Mouse (Mus musculus): ENCODE data around the gene Gm10226. TPM values are rescaled to one million over a fixed set of nuclear protein-coding genes. Genes with fewer than 3 reads are reported as not detected.
"Not testable (repeated sequence)": the region's sequence is repeated elsewhere in the genome, so short reads cannot be mapped to it uniquely, and the experiment has no call there.

The Gm10226 gene
- 8.1 and 12.5 TPM in 2 replicates for polyA plus RNA-seq (2014; fragmentation: Nextera tagmentation; extraction: Ambion mirVana)

DNA sequence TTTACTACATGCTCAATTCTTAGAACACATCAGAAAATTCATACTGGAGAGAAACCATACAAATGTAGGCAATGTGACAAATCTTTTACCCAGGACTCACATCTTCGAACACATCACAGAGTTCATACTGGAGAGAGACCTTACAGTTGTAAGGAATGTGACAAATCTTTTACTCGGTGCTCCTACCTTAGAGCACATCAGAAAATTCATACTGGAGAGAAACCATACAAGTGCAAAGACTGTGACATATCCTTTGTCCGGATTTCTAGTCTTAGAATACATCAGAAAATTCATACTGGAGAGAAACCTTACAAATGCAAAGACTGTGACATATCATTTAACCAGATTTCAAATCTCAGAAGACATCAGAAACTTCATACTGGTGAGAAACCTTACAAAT, at the start of gene Gm10226:
Gm10226 (plus strand) TSS at position 301 of the 400 bp plus-strand sequence.
- Histone ChIP-seq H3K9me3 (ENCODE audit: control insufficient read depth, low read length) (no peaks in the 10 kb centered on the region), H3K27me3 (ENCODE audit: control insufficient read depth, insufficient read depth, low read length) (no peaks in the 10 kb centered on the region), H3K4me1 (replicated peaks; ENCODE audit: control insufficient read depth, insufficient read depth, low read length) (no peaks in the 10 kb centered on the region), H3K4me3 (ENCODE audit: low read depth, low read length) (no peak within 1 kb of the TSS), H3K27ac (ENCODE audit: low read depth, low read length) (no peak within 1 kb of the TSS), H3K4me2 (ENCODE audit: low read depth, low read length, severe bottlenecking) (no peak within 1 kb of the TSS), H3K36me3 (ENCODE audit: control insufficient read depth, insufficient read depth, low read length) (no peaks in the 10 kb centered on the region; the same call in 1 of the 2 replicates), H3K9ac (ENCODE audit: low read length) (no peak within 1 kb of the TSS)
- DNase-seq (ENCODE audit: low spot score) (no peak), ATAC-seq (replicated peaks; ENCODE audit: low FRiP score) (no peak)
- 84% methylated on average over 3 of the region's 3 CpGs for WGBS

DNA sequence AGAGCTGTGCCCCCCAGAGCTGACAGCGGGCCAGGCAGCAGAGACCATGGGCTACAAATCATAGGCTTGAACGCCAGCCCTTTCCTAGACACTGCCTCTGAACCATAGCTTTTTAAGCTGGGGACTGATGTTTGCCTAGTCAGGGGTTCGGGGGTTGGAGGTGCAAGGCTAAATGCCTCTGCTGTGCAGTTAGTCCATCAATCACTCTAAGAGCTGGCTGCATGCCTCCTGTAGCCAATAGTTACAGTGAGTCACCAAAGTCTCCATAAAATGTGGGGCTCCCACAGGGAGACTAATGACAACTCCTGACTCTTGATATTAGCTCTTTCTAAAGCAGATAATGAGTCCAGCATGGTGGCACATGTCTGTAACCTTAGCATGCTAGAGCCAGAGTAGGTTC, 42.9 kb upstream of the Gm10226 start:
- no peak overlapping the region for H3K4me3 ChIP-seq (ENCODE audit: low read depth, low read length)

DNA sequence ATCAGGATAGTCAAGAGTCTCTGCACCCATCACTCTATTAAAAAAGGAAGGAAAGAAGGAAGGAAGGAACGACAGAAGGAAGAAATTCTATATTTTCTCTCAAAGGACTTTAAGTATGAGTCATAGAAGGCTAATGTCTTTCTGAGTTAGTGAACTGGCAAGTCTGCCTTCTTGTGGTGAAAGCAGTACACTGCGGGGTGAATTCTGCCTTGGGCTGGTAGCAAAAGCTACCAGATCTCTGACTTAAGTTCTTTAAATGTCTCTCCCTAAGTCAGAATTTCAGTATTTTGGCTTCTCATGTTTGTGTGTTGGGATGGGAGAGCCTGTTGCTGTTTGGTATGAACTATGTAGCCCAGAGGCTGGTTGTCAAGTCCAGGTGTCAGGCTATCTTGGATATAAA, 41.7 kb upstream of the Gm10226 start:
- no peaks in the 10 kb centered on the region for H3K27me3 ChIP-seq (ENCODE audit: control insufficient read depth, insufficient read depth, low read length)
- peak; percentile 29; the same call in 1 of the 2 replicates for ATAC-seq (replicated peaks; ENCODE audit: low FRiP score)
- peak overlapping the region; percentile 50 for H3K9ac ChIP-seq (ENCODE audit: low read length)
- no peaks in the 10 kb centered on the region for H3K4me1 ChIP-seq (replicated peaks; ENCODE audit: control insufficient read depth, insufficient read depth, low read length)
- WGBS: 32% methylated on average over 2 of the region's 2 CpGs
- peak overlapping the region; percentile 35; the same call in 1 of the 2 replicates for H3K4me3 ChIP-seq (ENCODE audit: low read depth, low read length)
- peak overlapping the region; percentile 43; the same call in 1 of the 2 replicates for H3K4me2 ChIP-seq (ENCODE audit: low read depth, low read length, severe bottlenecking)
- H3K9me3 ChIP-seq (ENCODE audit: control insufficient read depth, low read length): no peaks in the 10 kb centered on the region
- no peak overlapping the region for H3K27ac ChIP-seq (ENCODE audit: low read depth, low read length)
- peak; percentile 52 for DNase-seq (ENCODE audit: low spot score)
- H3K36me3 ChIP-seq (ENCODE audit: control insufficient read depth, insufficient read depth, low read length): no peaks in the 10 kb centered on the region

More for the DNA sequence above, 42.9 kb upstream of the Gm10226 start:
- no peak overlapping the region for H3K9ac ChIP-seq (ENCODE audit: low read length)
- no peaks in the 10 kb centered on the region for H3K9me3 ChIP-seq (ENCODE audit: control insufficient read depth, low read length)
- H3K36me3 ChIP-seq (ENCODE audit: control insufficient read depth, insufficient read depth, low read length): no peaks in the 10 kb centered on the region
- no peaks in the 10 kb centered on the region for H3K4me1 ChIP-seq (replicated peaks; ENCODE audit: control insufficient read depth, insufficient read depth, low read length)
- no peak overlapping the region for H3K27ac ChIP-seq (ENCODE audit: low read depth, low read length)
- ATAC-seq (replicated peaks; ENCODE audit: low FRiP score) (no peak), DNase-seq (ENCODE audit: low spot score) (no peak)
- H3K4me2 ChIP-seq (ENCODE audit: low read depth, low read length, severe bottlenecking): no peak overlapping the region
- WGBS: 84% methylated on average over 3 of the region's 3 CpGs
- no peaks in the 10 kb centered on the region for H3K27me3 ChIP-seq (ENCODE audit: control insufficient read depth, insufficient read depth, low read length)

DNA sequence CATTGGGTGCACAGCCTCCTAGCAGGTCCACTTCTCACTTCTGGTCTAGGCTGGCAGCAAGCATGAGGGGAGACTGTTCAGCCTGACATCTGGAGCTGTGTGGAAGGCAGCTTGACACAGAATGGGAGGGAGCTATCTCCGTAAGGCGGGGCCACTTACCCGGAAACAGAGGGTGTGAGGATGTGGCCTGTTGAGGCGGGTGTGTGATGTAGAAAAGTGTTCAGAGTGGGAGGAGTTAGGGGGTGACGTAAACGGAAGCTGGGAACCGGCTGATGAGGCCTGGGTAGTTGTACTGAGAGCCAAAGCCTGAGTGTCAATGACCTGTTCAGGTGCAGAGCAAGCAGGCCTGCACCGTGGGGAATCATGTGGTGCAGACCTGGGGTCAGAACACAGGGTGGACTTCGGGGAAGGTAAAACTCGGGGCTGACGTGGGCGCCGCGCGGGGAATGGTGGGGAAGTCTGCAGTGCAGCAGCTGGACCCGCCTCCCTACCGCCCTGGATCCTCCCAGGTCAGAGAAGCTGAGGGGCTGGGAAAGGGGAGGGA, 41.2 kb upstream of the Gm10226 start, which contains the start of gene Zfp983:
Zfp983 (plus strand) TSS at position 261 of the 544 bp plus-strand sequence.
- WGBS: under 1% methylated on average over 17 of the region's 17 CpGs
- not testable (repeated sequence) for H3K9me3 ChIP-seq (ENCODE audit: control insufficient read depth, low read length); H3K36me3 ChIP-seq (ENCODE audit: control insufficient read depth, insufficient read depth, low read length); H3K27me3 ChIP-seq (ENCODE audit: control insufficient read depth, insufficient read depth, low read length); H3K27ac ChIP-seq (ENCODE audit: low read depth, low read length); H3K4me1 ChIP-seq (replicated peaks; ENCODE audit: control insufficient read depth, insufficient read depth, low read length)
- peak within 1 kb of the TSS; percentile 35 for H3K4me3 ChIP-seq (ENCODE audit: low read depth, low read length)
- peak within 1 kb of the TSS; percentile 43; the same call in 1 of the 2 replicates for H3K4me2 ChIP-seq (ENCODE audit: low read depth, low read length, severe bottlenecking)
- DNase-seq (ENCODE audit: low spot score) (peak; percentile 79), ATAC-seq (replicated peaks; ENCODE audit: low FRiP score) (peak; percentile 99)
- peak within 1 kb of the TSS; percentile 50 for H3K9ac ChIP-seq (ENCODE audit: low read length)

DNA sequence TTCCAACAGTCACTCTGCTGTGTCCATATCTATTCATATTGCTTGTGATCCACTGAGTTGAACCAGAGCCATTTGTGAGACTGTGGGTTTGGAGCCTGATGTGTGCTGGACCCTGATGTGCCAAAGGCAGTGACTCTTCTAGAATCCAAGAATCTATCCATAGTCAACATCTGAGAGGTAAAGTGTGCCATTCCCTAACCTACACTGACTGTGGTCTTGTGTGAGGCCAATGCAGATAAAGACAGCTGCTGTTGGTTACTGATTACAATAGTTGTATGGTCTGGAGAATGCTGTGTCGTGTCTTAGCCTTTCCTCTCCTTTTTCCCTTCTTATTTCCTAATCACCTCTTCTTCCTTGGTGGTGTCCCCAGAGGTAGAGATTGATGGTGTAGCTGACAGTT, 12.8 kb upstream of the Gm10226 start:
- H3K9me3 ChIP-seq (ENCODE audit: control insufficient read depth, low read length); H3K4me1 ChIP-seq (replicated peaks; ENCODE audit: control insufficient read depth, insufficient read depth, low read length); H3K9ac ChIP-seq (ENCODE audit: low read length); H3K27me3 ChIP-seq (ENCODE audit: control insufficient read depth, insufficient read depth, low read length); H3K4me2 ChIP-seq (ENCODE audit: low read depth, low read length, severe bottlenecking); H3K36me3 ChIP-seq (ENCODE audit: control insufficient read depth, insufficient read depth, low read length); H3K27ac ChIP-seq (ENCODE audit: low read depth, low read length); DNase-seq (ENCODE audit: low spot score); ATAC-seq (replicated peaks; ENCODE audit: low FRiP score); H3K4me3 ChIP-seq (ENCODE audit: low read depth, low read length): not testable (repeated sequence)
- WGBS: 8% methylated on average over 1 of the region's 1 CpGs

DNA sequence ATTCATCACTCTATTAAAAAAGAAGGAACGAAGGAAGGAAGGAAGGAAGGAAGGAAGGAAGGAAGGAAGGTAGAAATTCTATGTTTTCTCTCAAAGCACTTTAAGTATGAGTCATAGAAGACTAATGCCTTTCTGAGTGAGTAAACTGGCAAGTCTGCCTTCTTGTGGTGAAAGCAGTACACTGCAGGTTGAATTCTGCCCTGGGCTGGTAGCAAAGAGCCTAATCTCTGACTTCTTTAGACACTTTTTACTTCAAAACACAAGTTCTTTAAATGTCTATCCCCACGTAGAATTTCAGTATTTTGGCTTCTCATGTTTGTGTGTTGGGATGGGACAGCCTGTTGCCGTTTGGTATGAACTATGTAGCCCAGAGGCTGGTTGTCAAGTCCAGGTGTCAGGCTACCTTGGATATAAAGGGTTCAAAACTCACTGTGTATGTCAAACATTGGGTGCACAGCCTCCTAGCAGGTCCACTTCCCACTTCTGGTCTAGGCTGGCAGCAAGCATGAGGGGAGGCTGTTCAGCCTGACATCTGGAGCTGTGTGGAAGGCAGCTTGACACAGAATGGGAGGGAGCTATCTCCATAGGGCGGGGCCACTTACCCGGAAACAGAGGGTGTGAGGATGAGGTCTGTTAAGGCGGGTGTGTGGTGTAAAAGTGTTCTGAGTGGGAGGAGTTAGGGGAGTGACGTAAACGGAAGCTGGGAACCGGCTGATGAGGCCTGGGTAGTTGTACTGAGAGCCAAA, 12.2 kb upstream of the Gm10226 start:
- peak; percentile 99 for ATAC-seq (replicated peaks; ENCODE audit: low FRiP score)

DNA sequence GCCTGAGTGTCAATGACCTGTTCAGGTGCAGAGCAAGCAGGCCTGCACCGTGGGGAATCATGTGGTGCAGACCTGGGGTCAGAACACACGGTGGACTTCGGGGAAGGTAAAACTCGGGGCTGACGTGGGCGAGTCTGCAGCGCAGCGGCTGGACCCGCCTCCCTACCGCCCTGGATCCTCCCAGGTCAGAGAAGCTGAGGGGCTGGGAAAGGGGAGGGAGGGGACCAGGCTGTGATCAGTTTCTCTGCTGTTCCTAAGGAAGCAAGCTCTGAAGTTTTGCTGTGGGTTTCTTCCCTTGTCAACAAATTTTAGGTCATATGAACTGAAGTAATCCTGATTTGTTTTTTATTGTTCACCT, 11.7 kb upstream of the Gm10226 start:
- ATAC-seq (replicated peaks; ENCODE audit: low FRiP score) (peak; percentile 92), DNase-seq (ENCODE audit: low spot score) (peak; percentile 66)
- Histone ChIP-seq H3K4me3 (ENCODE audit: low read depth, low read length) (peak overlapping the region; percentile 40), H3K9ac (ENCODE audit: low read length) (peak overlapping the region; percentile 39; the same call in 1 of the 2 replicates), H3K4me2 (ENCODE audit: low read depth, low read length, severe bottlenecking) (0 out of 2 replicates have a peak overlapping the region, but pooled peaks have one; percentile 32)
- WGBS: under 1% methylated on average over 10 of the region's 10 CpGs
- H3K27ac ChIP-seq (ENCODE audit: low read depth, low read length); H3K9me3 ChIP-seq (ENCODE audit: control insufficient read depth, low read length); H3K36me3 ChIP-seq (ENCODE audit: control insufficient read depth, insufficient read depth, low read length); H3K4me1 ChIP-seq (replicated peaks; ENCODE audit: control insufficient read depth, insufficient read depth, low read length); H3K27me3 ChIP-seq (ENCODE audit: control insufficient read depth, insufficient read depth, low read length): not testable (repeated sequence)

More for the DNA sequence above, 12.2 kb upstream of the Gm10226 start:
- no peak overlapping the region for H3K27ac ChIP-seq (ENCODE audit: low read depth, low read length)
- H3K4me1 ChIP-seq (replicated peaks; ENCODE audit: control insufficient read depth, insufficient read depth, low read length): no peaks in the 10 kb centered on the region; the same call in 1 of the 2 replicates
- 5% methylated on average over 9 of the region's 9 CpGs for WGBS
- peak overlapping the region; percentile 39; the same call in 1 of the 2 replicates for H3K9ac ChIP-seq (ENCODE audit: low read length)
- H3K4me2 ChIP-seq (ENCODE audit: low read depth, low read length, severe bottlenecking): peak overlapping the region; percentile 39; the same call in 1 of the 2 replicates
- peak overlapping the region; percentile 40 for H3K4me3 ChIP-seq (ENCODE audit: low read depth, low read length)
- DNase-seq (ENCODE audit: low spot score): peak; percentile 83
- H3K36me3 ChIP-seq (ENCODE audit: control insufficient read depth, insufficient read depth, low read length): no peaks in the 10 kb centered on the region
- no peaks in the 10 kb centered on the region for H3K9me3 ChIP-seq (ENCODE audit: control insufficient read depth, low read length)
- no peaks in the 10 kb centered on the region for H3K27me3 ChIP-seq (ENCODE audit: control insufficient read depth, insufficient read depth, low read length)

DNA sequence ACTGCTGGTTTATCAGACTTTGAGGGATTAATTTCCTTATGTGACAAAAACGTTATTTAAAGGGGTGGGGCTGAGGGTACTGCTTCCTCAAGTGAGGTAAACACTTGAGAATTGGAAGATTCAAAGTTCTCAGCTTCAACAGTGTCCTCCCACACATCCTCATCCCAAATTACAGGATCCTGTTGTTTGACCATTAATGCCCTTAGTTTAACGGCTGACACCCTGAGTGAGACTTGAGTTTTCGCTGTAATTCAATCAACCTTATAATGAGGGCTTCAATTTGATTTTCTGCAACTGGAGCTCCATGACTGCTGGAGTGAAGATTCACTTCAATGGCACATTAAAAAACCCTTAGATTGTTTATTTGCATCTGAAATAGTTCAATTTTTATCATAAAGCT, 1.7 kb downstream of the Gm10226 start:
- Histone ChIP-seq H3K4me2 (ENCODE audit: low read depth, low read length, severe bottlenecking) (no peak overlapping the region), H3K36me3 (ENCODE audit: control insufficient read depth, insufficient read depth, low read length) (no peaks in the 10 kb centered on the region; the same call in 1 of the 2 replicates), H3K9me3 (ENCODE audit: control insufficient read depth, low read length) (no peaks in the 10 kb centered on the region), H3K4me1 (replicated peaks; ENCODE audit: control insufficient read depth, insufficient read depth, low read length) (no peaks in the 10 kb centered on the region), H3K9ac (ENCODE audit: low read length) (no peak overlapping the region), H3K27ac (ENCODE audit: low read depth, low read length) (no peak overlapping the region), H3K27me3 (ENCODE audit: control insufficient read depth, insufficient read depth, low read length) (no peaks in the 10 kb centered on the region), H3K4me3 (ENCODE audit: low read depth, low read length) (no peak overlapping the region)
- no peak for DNase-seq (ENCODE audit: low spot score)
- ATAC-seq (replicated peaks; ENCODE audit: low FRiP score): no peak
- 82% methylated on average over 3 of the region's 3 CpGs for WGBS

All from forebrain, embryonic 11.5 days (tissue).